Mouse (Mus musculus) CH12.LX (cell line): ENCODE measurements around the gene Dupd1. TPM values are rescaled to one million over a fixed set of nuclear protein-coding genes. Genes with fewer than 3 reads are reported as not detected.

Source experiments
- DNase-seq: peaks from one replicate; pipeline ENCODE4 v3.0.0-alpha.2; 2013; ENCODE audit errors: extremely low read depth
- H3K27ac ChIP-seq: 2 replicates; pipeline ENCODE4 v1.5.1; 2012; ENCODE audit warnings: low read depth, mild to moderate bottlenecking, control low read depth, moderate library complexity; ENCODE audit not compliant: insufficient read depth
- H3K27me3 ChIP-seq: replicated peaks from 2 replicates; pipeline ENCODE3; 2012; ENCODE audit warnings: inconsistent platforms
- H3K36me3 ChIP-seq, 2 experiments: replicated peaks in 1 of 2; 2 replicates each; pipeline versions ENCODE3 to v1.6.1; 2012; ENCODE audit warnings: inconsistent platforms in 1 of 2, low read length in 1 of 2, mild to moderate bottlenecking in 1 of 2, mixed read lengths in 1 of 2, moderate library complexity in 1 of 2; ENCODE audit not compliant: control insufficient read depth in 1 of 2, insufficient read depth in 1 of 2
- H3K4me1 ChIP-seq, 2 experiments: 2 replicates each; pipeline ENCODE4 v1.6.1; 2012; ENCODE audit warnings: inconsistent platforms in 1 of 2, moderate library complexity in 1 of 2; ENCODE audit not compliant: insufficient read depth in 2 of 2, control insufficient read depth in 1 of 2
- H3K4me2 ChIP-seq: 2 replicates; pipeline ENCODE4 v1.6.1; 2012; ENCODE audit warnings: low read depth, mild to moderate bottlenecking, control low read depth; ENCODE audit not compliant: poor library complexity, insufficient read depth, severe bottlenecking
- H3K4me3 ChIP-seq, 3 experiments: fragments of 150-350 bp in 1 of 3; sonication (generic) in 1 of 3; replicated peaks in 1 of 3; 2 replicates each; pipeline versions ENCODE3 to v1.5.1; 2011 to 2012; ENCODE audit warnings: low read depth in 2 of 3, low read length in 2 of 3, mild to moderate bottlenecking in 2 of 3, moderate library complexity in 2 of 3, control low read depth in 1 of 3, improper control_type of control experiment in 1 of 3, inconsistent platforms in 1 of 3, mixed read lengths in 1 of 3; ENCODE audit not compliant: poor library complexity in 1 of 3
- H3K79me2 ChIP-seq: replicated peaks from 2 replicates; pipeline ENCODE4 v1.6.1; 2012; ENCODE audit warnings: mild to moderate bottlenecking, moderate library complexity; ENCODE audit not compliant: control insufficient read depth, poor library complexity, insufficient read depth, severe bottlenecking; ENCODE audit errors: extremely low read depth
- H3K9ac ChIP-seq: 2 replicates; pipeline ENCODE4 v1.6.1; 2012; ENCODE audit warnings: low read depth, mild to moderate bottlenecking, control low read depth, moderate library complexity; ENCODE audit not compliant: insufficient read depth
- H3K9me3 ChIP-seq: replicated peaks from 2 replicates; pipeline ENCODE3; 2012; ENCODE audit warnings: low read length, inconsistent platforms, mixed read lengths
- BHLHE40 ChIP-seq: IDR thresholded peaks from 2 replicates; pipeline ENCODE4 v1.6.1; 2011; ENCODE audit warnings: mild to moderate bottlenecking, low read depth, low read length, improper control_type of control experiment
- CHD1 ChIP-seq: IDR thresholded peaks from 2 replicates; pipeline ENCODE4 v1.6.1; 2012; ENCODE audit warnings: low read depth, low read length, improper control_type of control experiment, inconsistent platforms
- CHD2 ChIP-seq: IDR thresholded peaks from 2 replicates; pipeline ENCODE4 v1.6.1; 2011; ENCODE audit warnings: low read length, improper control_type of control experiment
- CTCF ChIP-seq, 2 experiments: IDR thresholded peaks in 1 of 2; conservative IDR thresholded peaks in 1 of 2; 2 replicates each; pipeline ENCODE4 v1.5.1; 2011 to 2012; ENCODE audit warnings: low read depth in 2 of 2, low read length in 2 of 2, improper control_type of control experiment in 1 of 2, inconsistent platforms in 1 of 2, mild to moderate bottlenecking in 1 of 2, moderate library complexity in 1 of 2
- ELF1 ChIP-seq: IDR thresholded peaks from 2 replicates; pipeline ENCODE4 v1.6.1; 2014; ENCODE audit warnings: low read depth, mild to moderate bottlenecking, inconsistent platforms, low read length, improper control_type of control experiment
- EP300 ChIP-seq: IDR thresholded peaks from 2 replicates; pipeline ENCODE4 v1.6.1; 2011; ENCODE audit warnings: low read length, improper control_type of control experiment
- GABPA ChIP-seq: IDR thresholded peaks from 2 replicates; pipeline ENCODE4 v1.6.1; 2012; ENCODE audit warnings: low read depth, low read length, improper control_type of control experiment, inconsistent platforms; ENCODE audit not compliant: insufficient replicate concordance
- MEF2A ChIP-seq: IDR thresholded peaks from 2 replicates; pipeline ENCODE4 v1.6.1; 2014; ENCODE audit warnings: low read depth, mild to moderate bottlenecking, inconsistent platforms, low read length, improper control_type of control experiment, borderline replicate concordance
- PAX5 ChIP-seq: IDR thresholded peaks from 2 replicates; pipeline ENCODE4 v1.6.1; 2012; ENCODE audit warnings: low read length, inconsistent platforms, mixed read lengths
- POLR2A ChIP-seq: IDR thresholded peaks from 2 replicates; pipeline ENCODE4 v1.6.1; 2011; ENCODE audit warnings: low read depth, mild to moderate bottlenecking, improper control_type of control experiment, low read length
- TCF12 ChIP-seq: IDR thresholded peaks from 2 replicates; pipeline ENCODE4 v1.6.1; 2014; ENCODE audit warnings: low read depth, mild to moderate bottlenecking, inconsistent platforms, low read length, improper control_type of control experiment
- UBTF ChIP-seq: IDR thresholded peaks from 2 replicates; pipeline ENCODE4 v1.6.1; 2012; ENCODE audit warnings: low read depth, mild to moderate bottlenecking, inconsistent platforms, low read length, improper control_type of control experiment, moderate library complexity
- ZC3H11A ChIP-seq: IDR thresholded peaks from 2 replicates; pipeline ENCODE4 v1.6.1; 2012; ENCODE audit warnings: low read depth, mild to moderate bottlenecking, inconsistent platforms, low read length, improper control_type of control experiment
- dilution Hi-C: fragments of 300-500 bp; cut with MboI; formaldehyde crosslinking; loops from 2 replicates; pipeline ENCODE4 v1.14.3; 2020; ENCODE audit warnings: low sequenced_read_pairs; ENCODE audit not compliant: extremely low pct_unique_long_range_greater_than_20kb, extremely low pct_ligation_motif_present
- in situ Hi-C: fragments of 300-500 bp; cut with MboI; formaldehyde crosslinking; loops from 3 replicates; pipeline ENCODE4 v1.14.3; 2019; ENCODE audit warnings: low sequenced_read_pairs, low pct_ligation_motif_present, low pct_unique_long_range_greater_than_20kb, mixed read lengths
- polyA plus RNA-seq: library from polyadenylated mRNA; unstranded; fragments of >175 nt; gene quantifications from 2 replicates; pipeline ENCODE4 v1.2.1, GENCODE M21; 2012; ENCODE audit warnings: low read depth; ENCODE audit not compliant: insufficient read length
- total RNA-seq, 2 experiments: library from RNA; depleted of rRNA; stranded (reverse); fragments of 300-350 nt in 1 of 2; fragments of >200 nt in 1 of 2; gene quantifications; 2 replicates each; pipeline ENCODE4 v1.2.3; 2012 to 2014

The Dupd1 gene
- not detected in 2 replicates for total RNA-seq (2012; rRNA removed)
- not detected in 2 replicates for total RNA-seq (2014; rRNA removed)
- not detected in 2 replicates for polyA plus RNA-seq

DNA sequence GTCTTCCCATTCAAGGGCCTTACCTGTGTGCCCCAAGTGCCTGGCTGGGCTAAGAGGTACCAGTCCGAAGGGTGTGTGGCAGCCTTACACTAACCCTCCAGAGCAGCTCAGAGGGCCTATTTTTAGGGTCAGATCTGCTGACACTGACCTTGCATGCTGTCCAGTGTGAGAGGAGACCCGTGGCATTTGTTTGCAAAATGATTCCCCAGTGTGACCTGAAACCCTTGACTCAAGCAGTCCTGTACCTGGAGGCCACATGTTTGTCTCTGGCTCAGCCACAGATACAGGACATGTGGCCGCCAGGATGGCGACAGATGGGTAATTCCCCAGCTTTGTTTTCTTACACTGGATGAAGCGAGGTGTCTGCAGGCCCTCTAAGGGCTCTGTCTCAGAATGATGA, at the start of gene Dupd1:
Gene Dupd1 (minus strand): TSS at position 91 of the 400 bp plus-strand sequence.
- H3K27ac ChIP-seq: no peak within 1 kb of the TSS
- DNase-seq: no peak
- H3K27me3 ChIP-seq: no peaks in the 10 kb centered on the region
- no peaks in the 10 kb centered on the region for H3K9me3 ChIP-seq
- no peaks in the 10 kb centered on the region for H3K36me3 ChIP-seq
- H3K4me3 ChIP-seq: no peak within 1 kb of the TSS
- dilution Hi-C loops: no loop called here
- TF ChIP-seq ELF1: no peak
- no peak for TF ChIP-seq TCF12
- no peak for TF ChIP-seq POLR2A
- no peak for TF ChIP-seq MEF2A
- TF ChIP-seq UBTF: no peak
- TF ChIP-seq CHD2: no peak
- no peak for TF ChIP-seq ZC3H11A
- no peak within 1 kb of the TSS for H3K4me2 ChIP-seq
- H3K79me2 ChIP-seq: no peaks in the 10 kb centered on the region
- H3K9ac ChIP-seq: no peak within 1 kb of the TSS
- in situ Hi-C loops: no loop called here
- H3K4me1 ChIP-seq: peaks cover 0 to 5% of the 10 kb centered on the region in 2 experiments; a peak in 1 of 4 replicates

DNA sequence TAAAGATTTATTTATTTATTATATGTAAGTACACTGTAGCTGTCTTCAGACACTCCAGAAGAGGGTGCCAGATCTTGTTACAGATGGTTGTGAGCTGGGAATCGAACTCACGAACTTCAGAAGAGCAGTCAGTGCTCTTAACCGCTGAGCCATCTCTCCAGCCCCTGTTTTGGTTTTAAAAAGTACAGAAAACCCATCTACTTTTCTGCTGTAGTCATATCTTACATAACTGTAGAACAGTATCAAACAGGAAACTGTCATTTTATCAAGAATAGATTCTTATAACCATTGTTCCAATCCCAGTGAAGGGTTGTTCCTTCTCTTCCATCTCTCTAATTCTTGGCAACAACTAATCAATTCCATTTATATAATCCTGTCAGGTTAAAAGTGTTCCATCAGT, 49.4 kb upstream of the Dupd1 start:
- Histone ChIP-seq H3K79me2 (0 out of 2 replicates have a peak, but pooled peaks cover 7% of the 10 kb centered on the region), H3K4me1 (no peaks in the 10 kb centered on the region), H3K4me3 (no peak overlapping the region), H3K9me3 (no peaks in the 10 kb centered on the region), H3K27me3 (no peaks in the 10 kb centered on the region), H3K9ac (no peak overlapping the region), H3K27ac (no peak overlapping the region), H3K4me2 (no peak overlapping the region), H3K36me3 (peaks cover 0 to 14% of the 10 kb centered on the region in 2 experiments)
- in situ Hi-C loops: no loop called here
- no peak for TF ChIP-seq MEF2A
- TF ChIP-seq EP300: no peak
- no peak for TF ChIP-seq CTCF (conservative IDR thresholded peaks at IDR 0.05 in 1 of 2, IDR thresholded peaks at IDR 0.05 in 1 of 2; ENCODE audit: low read depth in 2 of 2, low read length in 2 of 2)
- no peak for TF ChIP-seq PAX5
- no peak for TF ChIP-seq BHLHE40
- TF ChIP-seq ZC3H11A: no peak
- no peak for DNase-seq
- dilution Hi-C loops: no loop called here

DNA sequence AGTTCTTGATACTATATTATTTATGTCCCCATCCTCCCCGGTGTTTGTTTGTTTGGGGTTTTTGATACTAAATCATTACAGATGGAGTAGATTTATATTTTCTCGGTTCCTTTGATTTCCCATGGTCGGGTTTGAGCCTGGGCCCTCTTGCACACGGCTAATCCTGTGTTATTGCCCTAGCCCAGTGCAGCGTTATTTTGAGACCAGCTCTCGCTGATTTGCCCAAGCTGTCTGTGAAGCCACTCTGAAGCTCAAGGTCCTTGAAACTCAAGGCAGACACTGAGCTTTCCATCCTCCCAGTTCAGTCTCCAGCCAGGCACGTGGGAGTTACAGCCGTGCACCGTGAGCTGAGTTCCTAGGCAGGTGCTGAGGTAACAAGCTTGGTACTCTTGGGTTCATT, 47.2 kb upstream of the Dupd1 start:
- H3K27ac ChIP-seq: no peak overlapping the region
- H3K9ac ChIP-seq: no peak overlapping the region
- H3K36me3 ChIP-seq: peaks cover 0 to 12% of the 10 kb centered on the region in 2 experiments
- in situ Hi-C loops: no loop called here
- H3K9me3 ChIP-seq: no peaks in the 10 kb centered on the region
- no peaks in the 10 kb centered on the region for H3K27me3 ChIP-seq
- no peak overlapping the region for H3K4me2 ChIP-seq
- dilution Hi-C loops: no loop called here
- TF ChIP-seq TCF12 (no peak), GABPA (no peak), POLR2A (no peak), CHD1 (no peak)
- TF ChIP-seq, all 38 proteins: peak for 0
- Histone ChIP-seq H3K79me2 (0 out of 2 replicates have a peak, but pooled peaks cover 7% of the 10 kb centered on the region), H3K4me3 (no peak overlapping the region), H3K4me1 (peaks cover 0 to 4% of the 10 kb centered on the region in 2 experiments; a peak in 2 of 4 replicates)
- no peak for DNase-seq
